Mouse (Mus musculus): Measurements from ENCODE around the gene Rnls.

Gene Rnls

DNA sequence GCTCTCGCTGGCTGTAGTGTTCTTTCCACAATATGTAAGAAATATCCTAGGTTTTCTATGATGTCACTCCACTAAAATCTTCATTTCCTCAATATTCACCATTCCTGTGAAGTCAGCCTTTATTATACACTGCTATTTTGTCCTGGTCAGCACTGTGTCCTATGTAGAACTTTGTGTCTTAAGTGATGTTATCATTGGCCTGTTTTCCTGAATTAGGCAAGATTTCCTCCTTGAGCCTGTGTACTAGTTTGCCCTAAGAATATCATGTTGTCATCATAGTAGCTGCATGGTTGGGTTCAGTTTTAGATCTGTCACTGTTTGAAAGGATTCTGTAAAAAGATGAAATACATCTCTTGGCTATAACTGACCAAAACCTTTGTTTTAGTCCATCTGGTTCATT is 203.3 kb downstream of the Rnls start:
- no peak for DNase-seq (ENCODE audit: low read depth, low spot score)

DNA sequence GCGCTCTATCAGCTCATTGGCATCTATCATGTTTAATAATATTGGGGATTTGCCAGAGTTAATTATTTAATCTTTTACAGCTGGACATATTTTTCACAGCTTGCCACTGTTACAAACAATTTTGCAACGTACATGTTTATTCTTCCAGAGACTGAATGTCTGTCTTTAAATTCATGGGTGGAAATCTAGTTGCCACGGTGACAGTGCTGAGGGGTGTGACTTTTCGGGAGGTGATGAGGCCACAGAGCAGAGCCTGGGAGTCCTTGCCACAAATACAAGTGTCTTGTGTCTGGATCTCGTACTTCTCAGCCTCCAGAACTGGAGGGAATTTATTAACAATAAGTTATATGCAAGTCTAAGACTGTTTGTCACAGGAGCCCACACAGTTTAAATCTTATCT is 212.5 kb downstream of the Rnls start:
- DNase-seq (ENCODE audit: low read depth, low spot score): peak; percentile 22

DNA sequence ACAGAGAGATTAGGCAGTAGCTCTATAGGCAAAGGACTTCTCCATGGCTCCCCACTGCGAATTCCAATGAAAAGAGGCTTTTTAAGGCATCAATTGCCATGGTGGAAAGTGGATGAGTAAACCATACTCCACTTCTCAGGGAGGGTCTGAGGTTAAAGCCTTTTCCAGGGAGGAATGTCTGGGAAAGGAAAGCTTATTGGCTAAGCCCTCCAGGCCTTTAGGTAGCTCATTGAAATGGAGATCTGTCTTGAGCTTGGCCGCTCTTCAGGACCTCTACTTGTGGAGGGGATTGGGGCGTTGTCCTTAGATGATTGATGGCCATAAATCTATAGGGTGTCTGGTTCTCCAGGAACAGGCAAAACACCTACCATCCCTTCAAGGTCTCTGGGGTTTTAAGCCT is 213.2 kb downstream of the Rnls start:
- DNase-seq (ENCODE audit: low read depth, low spot score): peak; percentile 79

DNA sequence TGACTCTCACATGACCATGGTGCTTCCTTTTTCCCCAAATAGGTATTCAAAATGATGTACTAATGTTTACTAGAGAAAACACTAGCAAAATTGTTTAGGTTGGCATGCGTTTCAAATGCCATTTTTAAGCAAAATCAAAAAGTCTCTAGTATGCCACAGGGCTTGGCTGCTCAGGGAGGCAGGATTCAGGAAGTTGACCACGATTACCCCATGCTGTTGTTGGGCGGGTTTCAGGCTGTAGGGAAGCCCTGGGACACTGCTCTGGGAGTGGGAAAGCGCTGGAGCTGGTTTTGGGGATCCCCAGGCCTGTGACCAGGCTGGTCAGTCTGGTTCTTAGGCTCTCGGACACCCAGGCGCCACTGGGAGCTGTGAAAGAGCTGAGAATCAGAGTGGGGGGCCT is 213.7 kb downstream of the Rnls start:
- peak; percentile 30 for DNase-seq (ENCODE audit: low read depth, low spot score)

DNA sequence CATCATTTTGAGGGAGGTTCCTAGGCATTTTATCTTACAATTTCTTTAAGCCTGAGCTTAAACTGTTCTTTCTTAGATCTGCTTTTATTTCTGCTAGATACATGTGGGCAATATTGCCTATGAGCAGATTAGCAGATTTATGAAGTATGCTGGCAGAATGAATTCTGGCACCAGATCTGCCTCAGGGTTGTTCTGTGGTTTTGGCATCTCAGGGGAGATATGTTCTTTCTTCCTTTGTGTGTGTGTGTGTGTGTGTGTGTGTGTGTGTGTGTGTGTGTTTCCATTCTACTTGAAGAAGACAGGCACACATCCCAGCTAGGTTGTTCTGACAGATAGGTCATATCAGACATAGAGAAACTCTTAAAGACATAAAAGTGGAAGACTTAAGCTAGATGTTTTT is 218.1 kb downstream of the Rnls start:
- no peak for DNase-seq (ENCODE audit: low read depth, low spot score)

DNA sequence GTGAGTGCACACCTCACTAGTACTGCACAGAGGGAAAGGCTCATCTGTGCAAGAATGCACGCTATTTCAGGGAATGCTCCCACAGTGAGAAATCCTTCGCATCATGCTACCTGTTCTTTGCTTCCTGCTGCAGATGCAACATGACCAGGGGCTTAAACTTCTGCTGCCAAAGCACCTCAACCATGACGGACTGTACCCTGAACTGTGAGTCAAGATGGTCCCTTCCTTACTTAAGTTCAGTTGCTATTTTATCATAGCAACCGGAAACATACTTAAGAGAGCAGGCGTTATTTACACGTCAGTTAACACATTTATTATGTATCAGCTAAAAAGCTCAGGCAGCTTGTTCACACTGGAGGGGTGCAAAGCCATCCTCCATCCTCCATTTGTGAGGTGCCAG is 222.2 kb downstream of the Rnls start:
- no peak for DNase-seq (ENCODE audit: low read depth, low spot score)

DNA sequence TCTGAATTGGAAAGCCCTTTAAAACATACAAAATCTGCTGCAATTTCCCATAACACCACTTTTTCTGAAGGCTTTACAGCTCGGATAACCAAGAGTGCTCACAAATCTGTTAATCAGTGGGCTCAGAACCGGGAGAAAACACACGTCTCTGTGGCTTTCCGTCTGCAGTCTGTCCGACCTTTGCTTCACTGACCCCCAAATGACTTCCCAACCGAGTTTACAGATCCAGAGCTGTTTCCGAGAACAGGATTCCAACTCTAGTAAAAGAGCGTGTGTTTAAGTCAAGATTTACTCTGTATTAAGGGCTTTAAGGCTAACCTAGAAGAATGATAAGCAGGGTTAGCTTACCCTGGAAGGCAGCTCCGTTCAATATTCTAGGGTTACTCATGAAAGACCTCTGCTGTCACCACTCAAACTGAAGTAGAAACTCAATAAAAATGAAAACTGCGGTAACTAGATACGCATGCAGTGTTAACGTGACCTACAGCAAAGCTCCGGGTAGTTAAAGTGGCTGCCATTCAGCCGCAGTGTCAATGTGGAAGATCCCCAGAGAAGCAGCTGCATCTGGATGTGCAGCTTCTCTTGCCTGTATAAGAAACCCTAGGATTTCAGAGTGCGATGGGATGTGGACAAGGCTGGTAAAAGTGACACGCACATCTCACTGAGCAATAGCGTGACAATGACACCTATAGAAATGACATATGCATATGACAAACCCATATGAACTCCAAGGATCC is 224.4 kb downstream of the Rnls start:
- no peak for DNase-seq (ENCODE audit: low read depth, low spot score)

DNA sequence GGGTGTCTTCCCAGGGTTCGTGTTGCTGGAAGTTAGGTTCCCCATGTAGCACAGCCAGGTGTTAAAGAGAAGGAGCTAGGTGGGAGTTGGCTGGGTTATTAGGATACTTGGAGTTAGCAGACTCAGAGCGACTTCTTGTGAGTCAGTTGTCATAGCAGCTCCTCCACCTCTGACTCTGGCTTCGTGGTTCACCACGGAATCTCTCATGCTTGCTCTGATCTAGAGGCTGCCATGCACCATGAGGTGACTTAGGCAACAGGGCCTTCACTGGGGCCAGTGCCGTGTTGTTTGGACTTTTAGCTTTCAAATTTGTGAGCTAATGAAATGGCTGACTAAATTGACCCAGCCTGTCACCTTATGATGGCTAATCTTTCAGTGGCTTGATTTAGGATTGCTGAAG is 227.3 kb downstream of the Rnls start:
- DNase-seq (ENCODE audit: low read depth, low spot score): no peak

DNA sequence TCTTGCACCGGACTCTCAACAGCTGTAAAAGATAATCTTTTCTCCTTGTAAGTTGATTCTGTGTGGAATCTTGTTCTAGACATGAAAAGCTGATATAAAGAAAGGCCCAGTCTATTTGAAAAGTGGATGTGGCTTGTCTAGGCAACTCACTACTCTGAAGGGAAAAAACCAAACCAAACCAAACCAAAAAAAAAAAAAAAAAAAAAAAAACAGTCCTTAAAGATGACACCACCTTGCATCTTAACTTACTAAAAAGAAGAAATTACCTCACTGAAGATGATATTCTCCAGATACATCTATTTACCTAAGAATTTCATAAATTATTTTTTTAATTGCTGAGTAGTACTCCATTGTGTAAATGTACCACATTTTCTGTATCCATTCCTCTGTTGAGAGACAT is 230.2 kb downstream of the Rnls start:
- DNase-seq (ENCODE audit: low read depth, low spot score): no peak

DNA sequence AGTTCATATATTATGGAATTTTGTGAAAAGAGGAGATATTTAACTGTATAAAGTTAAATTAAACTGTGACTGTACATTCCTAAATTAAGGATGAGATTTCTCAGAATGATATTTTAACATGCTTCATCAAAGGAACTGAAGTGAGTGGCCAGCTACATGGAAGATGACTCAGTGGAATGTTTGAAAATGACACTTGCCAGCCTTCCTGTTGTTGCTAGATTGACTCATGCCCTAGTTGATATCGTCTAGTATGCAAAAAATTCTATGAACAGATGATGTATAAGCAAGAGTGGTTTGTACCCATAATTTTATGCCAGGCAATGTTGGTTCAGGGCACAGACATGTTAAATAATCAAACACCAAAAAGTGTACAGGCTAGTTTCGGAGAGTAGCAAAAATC is 232.2 kb downstream of the Rnls start:
- no peak for DNase-seq (ENCODE audit: low read depth, low spot score)

DNA sequence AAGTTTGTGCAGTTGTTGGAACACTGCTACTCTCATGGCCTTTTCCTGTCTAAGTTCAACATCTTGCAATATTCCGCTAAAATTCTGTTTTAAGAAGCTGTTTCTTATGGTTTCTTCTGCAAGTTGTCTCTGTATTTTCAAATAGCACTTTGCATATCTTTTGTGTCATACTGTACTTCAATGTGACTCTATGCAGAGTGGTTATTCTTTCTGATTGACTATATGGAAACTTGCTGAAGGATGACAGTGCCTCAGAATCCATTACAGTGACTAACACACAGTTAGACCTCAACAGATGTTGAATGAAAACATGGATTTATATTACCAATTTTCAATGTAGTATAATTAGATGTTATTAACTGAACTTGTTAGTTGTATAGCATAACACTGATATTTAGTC is 232.9 kb downstream of the Rnls start:
- DNase-seq (ENCODE audit: low read depth, low spot score): no peak

DNA sequence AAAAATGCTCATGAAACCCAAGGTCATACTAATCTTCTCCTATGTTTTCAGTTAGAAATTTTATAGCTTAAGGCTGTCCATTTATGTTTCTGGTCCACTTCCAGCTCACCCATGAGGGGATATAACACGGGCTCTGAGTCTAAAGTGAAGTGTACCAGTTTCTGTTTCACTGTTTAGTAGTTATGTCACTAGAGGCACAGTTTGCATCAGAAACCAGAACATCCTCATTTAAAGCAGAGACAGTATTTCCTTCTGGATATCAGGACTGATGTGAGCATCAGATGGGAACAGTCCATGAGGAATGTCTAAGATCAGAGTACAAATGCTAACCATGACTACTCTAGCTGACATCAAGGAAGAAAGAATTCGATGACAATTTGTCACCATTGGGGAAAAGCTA is 233.9 kb downstream of the Rnls start:
- DNase-seq (ENCODE audit: low read depth, low spot score): no peak

DNA sequence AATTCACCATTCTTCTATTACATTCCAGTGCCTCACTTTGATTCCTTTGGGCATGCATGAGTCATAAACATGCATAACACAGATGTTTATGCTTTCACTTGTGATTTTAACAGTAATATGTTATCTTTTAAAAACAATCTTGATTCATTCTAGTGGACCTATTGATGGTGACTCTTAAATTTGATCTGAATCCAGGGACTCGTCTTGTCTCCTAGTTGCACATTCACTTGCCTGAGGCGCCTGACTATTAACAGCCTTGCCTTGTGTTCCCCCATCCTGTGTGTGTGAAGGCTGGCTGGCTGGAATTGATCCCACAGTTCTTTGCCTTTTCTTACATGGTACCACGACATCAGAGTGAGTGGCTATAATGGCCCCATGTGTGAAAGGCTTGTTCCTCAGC is 243.7 kb downstream of the Rnls start:
- no peak for DNase-seq (ENCODE audit: low read depth, low spot score)

DNA sequence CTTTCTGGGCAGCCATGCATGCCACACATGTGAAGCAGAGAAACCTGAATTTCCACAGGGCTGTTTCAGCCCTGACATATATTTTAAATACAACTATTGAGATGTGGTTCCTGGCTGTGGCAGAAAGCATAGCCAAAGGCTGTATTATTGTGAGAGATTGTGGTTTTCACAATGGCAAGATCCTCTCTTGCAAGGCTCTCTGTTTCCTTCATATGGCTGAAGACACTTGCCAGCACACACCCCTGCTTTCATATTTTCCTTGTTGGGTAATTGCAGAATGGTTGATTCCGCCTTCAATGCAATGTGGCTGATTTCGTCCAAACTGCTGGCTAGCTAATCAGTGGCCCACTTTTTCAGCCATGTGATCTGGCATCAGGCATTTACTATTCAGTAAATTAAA is 248.9 kb downstream of the Rnls start:
- no peak for DNase-seq (ENCODE audit: low read depth, low spot score)

DNA sequence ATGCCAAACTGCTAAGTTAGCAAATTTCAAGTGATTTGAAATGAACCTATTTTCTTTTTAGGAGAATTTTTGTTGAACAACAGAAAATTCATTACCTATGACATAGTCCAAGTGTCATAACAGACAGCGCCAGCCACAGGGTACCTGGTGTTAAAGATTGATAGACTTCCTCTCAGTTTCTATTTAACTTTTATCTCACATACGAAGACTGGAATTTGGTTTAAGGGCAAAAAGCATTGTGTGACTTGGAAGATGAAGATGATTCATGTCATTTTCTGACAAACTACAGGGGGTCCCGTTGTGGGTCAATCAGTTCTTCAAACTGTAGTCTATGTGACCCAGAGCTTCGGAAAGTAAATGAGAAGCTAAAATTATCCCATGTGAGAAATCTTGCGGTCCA is 254.8 kb downstream of the Rnls start:
- DNase-seq (ENCODE audit: low read depth, low spot score): no peak

DNA sequence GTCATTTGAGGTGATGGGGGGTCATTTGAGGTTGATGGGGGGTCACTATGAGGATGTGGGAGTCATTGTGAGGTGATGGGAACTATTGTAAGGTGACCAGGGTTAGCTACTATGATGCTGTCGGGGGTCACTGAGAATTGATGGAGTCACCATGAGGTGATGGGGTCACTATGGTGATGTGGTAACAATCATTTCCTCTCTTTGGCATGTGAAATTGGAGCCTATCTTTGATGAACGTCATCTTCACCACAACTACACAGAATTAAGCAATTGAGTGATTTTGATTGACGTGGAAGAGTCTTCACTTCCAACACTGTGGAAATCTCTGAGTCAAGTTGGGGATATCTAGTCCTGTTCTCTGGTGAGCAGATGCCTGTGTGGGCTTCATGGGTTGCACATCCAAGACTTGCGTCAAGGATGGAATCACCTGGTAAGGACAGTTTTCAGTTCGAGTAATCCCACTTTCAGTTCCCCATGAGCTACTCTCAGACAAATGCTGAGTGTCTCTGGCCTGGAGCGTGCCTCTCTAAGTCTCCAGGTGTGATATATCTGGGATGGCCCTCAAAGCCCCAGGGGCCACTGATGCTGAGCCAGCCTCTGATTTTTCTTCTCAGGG is 269.4 kb downstream of the Rnls start:
- no peak for DNase-seq (ENCODE audit: low read depth, low spot score)

DNA sequence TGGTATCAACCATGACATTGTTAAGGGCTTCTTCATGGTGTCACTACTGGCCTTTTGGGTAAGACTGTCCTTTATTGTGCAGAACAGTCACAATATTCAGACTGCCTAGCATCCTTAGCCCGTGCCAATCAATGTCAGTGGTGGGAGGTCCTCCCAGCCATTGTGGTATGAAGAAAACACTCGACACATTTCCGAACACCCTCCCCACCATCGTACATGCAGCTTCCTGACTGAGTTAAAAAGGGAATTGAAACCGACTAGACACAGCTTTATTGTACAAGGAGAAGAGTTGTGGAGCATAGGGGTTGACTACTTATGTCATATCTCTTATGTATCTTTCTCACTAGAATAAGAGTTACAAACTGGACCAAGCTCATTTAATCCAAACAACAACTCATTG is 272.1 kb downstream of the Rnls start:
- DNase-seq (ENCODE audit: low read depth, low spot score): no peak

DNA sequence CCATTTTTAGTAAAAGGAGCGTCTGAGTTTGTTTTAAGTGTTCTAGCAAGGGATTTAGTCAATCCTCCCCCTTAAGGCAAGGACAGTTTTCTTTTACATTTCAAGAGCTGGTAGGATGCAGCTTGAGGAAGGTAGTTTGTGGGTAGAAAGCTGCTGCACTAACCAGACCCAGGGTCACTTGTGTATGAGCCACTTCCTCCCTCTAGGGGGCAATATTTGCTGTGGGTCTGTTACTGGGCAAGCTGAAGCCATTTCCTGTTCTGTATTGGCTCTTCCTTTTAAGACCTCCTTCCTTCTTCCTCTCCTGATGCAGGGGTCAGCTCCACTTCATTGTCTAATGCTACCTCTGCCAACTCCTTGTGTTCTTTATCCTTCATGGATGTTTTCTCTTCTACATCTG is 273.2 kb downstream of the Rnls start:
- DNase-seq (ENCODE audit: low read depth, low spot score): peak; percentile 27

DNA sequence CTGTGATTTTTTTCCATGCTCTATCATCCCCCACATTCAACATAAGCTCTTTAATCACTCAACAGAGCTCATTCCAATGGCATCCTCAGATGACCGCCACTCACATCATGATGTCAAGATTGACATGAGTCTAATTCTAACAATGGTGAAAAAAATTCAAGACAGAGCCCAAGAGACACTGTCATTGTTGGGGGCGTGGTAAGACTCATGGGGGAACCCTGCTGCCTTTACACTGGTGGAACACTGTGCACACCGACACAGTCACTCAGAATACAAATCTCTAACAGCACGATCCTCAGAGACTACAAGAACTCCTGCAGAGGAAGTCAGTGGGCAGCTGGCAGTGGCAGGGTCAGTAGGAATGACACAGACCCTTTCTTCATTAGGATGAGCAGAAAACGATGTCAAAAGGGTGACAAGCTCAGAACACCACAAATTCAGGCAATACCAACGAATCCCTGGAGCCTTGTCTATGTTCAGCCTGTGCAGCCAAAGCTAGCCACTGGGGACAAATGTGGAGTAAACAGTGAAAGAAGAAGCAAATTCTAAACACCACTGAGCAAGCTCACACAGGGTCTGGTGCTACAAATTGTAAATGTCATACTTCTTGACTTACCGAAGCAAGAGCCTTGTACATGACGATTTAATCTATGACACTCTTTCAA is 277.3 kb downstream of the Rnls start:
- no peak for DNase-seq (ENCODE audit: low read depth, low spot score)

DNA sequence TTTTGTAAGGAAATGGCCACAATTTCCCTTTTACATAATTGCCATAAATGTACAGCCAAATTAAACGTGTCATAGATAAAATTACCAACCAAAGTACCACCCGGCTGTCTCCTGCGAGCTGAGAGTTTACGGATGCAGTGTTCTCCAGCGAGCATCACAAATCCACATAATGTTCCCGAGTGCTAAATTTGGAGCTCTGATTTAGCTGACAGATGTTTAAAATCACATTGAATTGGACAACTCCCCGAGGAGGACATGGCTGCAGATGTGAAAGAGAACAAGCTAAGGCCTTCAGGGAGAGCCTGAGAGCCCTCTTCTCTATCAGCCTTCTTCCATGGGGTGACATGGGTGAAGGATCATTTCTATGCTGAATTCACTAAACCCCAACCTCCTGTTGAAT is 278.3 kb downstream of the Rnls start:
- no peak for DNase-seq (ENCODE audit: low read depth, low spot score)

DNA sequence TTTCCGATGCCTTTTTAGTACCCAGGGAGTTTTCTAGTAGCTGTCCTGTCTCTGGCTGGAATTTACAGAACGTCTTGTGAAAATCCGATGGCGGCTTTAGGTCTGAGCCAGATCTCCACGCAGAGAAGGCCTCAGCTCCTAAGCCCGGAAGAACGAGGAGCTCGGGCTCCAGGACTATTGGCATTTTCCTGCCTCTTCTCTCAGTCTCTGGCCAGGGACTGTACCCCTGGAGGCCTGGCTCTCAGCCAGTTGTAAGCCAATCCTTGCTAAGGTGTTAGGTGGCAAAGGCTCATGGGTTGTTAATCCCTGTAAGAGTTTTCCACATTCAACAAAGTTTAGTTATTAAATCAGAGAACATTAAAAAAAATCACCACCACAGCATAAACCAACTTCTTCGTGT is 281.7 kb downstream of the Rnls start:
- no peak for DNase-seq (ENCODE audit: low read depth, low spot score)

DNA sequence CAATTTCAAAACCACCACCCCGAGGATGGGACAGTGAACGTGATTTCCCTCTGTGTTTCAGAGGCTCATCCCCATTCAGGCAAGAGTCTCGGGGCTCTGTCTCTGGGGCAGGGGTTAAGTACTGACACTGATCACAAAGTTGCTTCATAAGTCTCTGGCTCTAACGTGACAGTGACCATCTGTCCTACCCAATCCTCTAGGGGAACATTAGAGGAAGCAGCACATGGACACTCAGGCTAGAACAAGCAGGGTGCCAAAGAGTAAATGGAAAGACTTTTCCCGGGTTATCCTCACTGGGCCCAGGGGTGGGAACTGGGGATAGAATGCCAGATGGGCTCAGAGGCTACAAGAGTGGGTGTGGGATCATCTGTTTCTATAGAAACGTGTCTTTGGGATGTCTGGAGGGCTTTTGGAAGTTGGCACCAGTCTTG is 282.1 kb downstream of the Rnls start:
- no peak for DNase-seq (ENCODE audit: low read depth, low spot score)

DNA sequence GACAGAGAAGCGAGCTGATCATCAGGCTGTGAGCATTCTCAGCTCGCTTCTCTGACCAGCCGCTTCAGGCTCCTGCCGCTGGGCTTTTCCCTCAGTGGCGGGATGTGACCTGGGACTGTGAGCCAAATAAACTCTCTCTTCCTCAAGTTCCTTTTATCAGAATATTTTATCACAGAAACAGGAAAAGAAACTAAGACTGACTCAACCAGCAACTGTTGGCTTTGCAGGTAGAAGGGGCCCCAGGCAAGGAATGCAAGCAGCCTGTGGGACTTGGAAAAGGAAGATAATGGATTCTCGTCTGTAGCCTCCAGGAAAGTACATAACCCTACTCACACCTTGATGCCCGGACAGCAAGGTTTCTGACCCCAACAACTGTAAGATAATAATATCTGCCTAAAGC is 283.0 kb downstream of the Rnls start:
- DNase-seq (ENCODE audit: low read depth, low spot score): no peak

Measured in ZHBTc4 (cell line).